Mouse (Mus musculus) heart, embryonic 16.5 days (tissue): Measurements from ENCODE around the gene Hoxb7. TPM values are rescaled to one million over a fixed set of nuclear protein-coding genes. Genes with fewer than 3 reads are reported as not detected.
A peak's percentile ranks its signal among the peaks of the same experiment; 100 is the strongest.

ENCODE experiments used
- ATAC-seq: fragments of 200-750 bp; cut with Nextera tagmentation; replicated peaks from 2 replicates; pipeline ENCODE4 v1.8.0; 2017; ENCODE audit warnings: moderate number of reproducible peaks; ENCODE audit not compliant: insufficient read depth, low FRiP score; ENCODE audit errors: extremely low read depth
- H3K27ac ChIP-seq: fragments of 300-500 bp; sonication (generic); 2 replicates; pipeline ENCODE4 v1.5.1; 2014; ENCODE audit warnings: mild to moderate bottlenecking, low read length, control low read depth, moderate library complexity
- H3K27me3 ChIP-seq: fragments of 300-500 bp; sonication (generic); 2 replicates; pipeline ENCODE4 v1.6.1; 2014; ENCODE audit warnings: low read length, mixed read lengths; ENCODE audit not compliant: control insufficient read depth, insufficient read depth
- H3K36me3 ChIP-seq: fragments of 300-500 bp; sonication (generic); 2 replicates; pipeline ENCODE4 v1.6.1; 2014; ENCODE audit not compliant: control insufficient read depth, insufficient read depth
- H3K4me1 ChIP-seq: fragments of 300-500 bp; sonication (generic); 2 replicates; pipeline ENCODE4 v1.6.1; 2014; ENCODE audit warnings: low read length, mixed read lengths; ENCODE audit not compliant: control insufficient read depth, insufficient read depth
- H3K4me2 ChIP-seq: fragments of 300-500 bp; sonication (generic); 2 replicates; pipeline ENCODE4 v1.6.1; 2014; ENCODE audit warnings: low read depth, mild to moderate bottlenecking, control low read depth, low read length
- H3K4me3 ChIP-seq: fragments of 300-500 bp; sonication (generic); 2 replicates; pipeline ENCODE4 v1.5.1; 2014; ENCODE audit warnings: mild to moderate bottlenecking, control low read depth, low read length
- H3K9ac ChIP-seq: fragments of 300-500 bp; sonication (generic); 2 replicates; pipeline ENCODE4 v1.6.1; 2014; ENCODE audit warnings: low read length, control low read depth
- H3K9me3 ChIP-seq: fragments of 300-500 bp; sonication (generic); replicated peaks from 2 replicates; pipeline ENCODE4 v1.6.1; 2016; ENCODE audit warnings: low read length; ENCODE audit not compliant: control insufficient read depth
- WGBS: fragments of 180-500 bp; shearing (Covaris S2); extraction: QIAGEN DNeasy Blood & Tissue Kit; methylation state at CpG from one replicate; pipeline ENCODE4 v1.1.7; 2014; 5-methylcytosine and 5-hydroxymethylcytosine counted together
- polyA plus RNA-seq: library from polyadenylated mRNA; unstranded; fragments of >200 nt; fragmentation: Nextera tagmentation; extraction: Ambion mirVana; gene quantifications from 2 replicates; pipeline ENCODE4 v1.2.1, GENCODE M21; 2015

Hoxb7 gene
- polyA plus RNA-seq, 1 experiment from 2014 or later, result 0.43 TPM

DNA sequence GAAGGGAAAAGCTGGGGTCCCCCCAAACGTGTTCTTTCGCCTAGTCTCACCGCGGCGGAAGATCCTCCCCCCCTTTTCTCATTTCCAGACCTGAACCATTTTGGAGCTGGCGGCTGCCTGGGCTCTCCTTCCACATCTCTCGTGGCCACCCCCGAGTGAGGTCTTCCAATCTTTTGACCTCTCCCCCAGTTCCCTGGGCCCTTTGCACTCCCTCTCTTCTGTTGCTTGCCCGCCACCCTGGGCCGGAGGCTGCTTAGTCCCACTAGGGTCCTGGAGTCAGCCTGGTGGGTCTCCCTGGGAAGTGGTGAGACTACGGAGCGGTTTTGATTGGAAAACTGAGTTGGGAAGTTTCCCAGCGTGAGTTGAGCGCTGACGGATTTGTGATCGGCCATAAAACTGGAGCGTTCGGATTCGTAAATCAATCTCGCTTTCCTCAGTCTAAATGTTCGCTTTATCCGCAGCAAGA lies 39.4 kb downstream of the Hoxb7 start:
- 9% methylated on average over 22 of the region's 22 CpGs for WGBS
- H3K4me2 ChIP-seq, result no peak overlapping the region
- ATAC-seq, result no peak
- no peaks in the 10 kb centered on the region for H3K36me3 ChIP-seq
- H3K9me3 ChIP-seq, result no peaks in the 10 kb centered on the region
- H3K9ac ChIP-seq, result no peak overlapping the region
- H3K27me3 ChIP-seq, result peaks cover 97% of the 10 kb centered on the region
- H3K4me3 ChIP-seq, result no peak overlapping the region
- H3K27ac ChIP-seq, result no peak overlapping the region
- no peaks in the 10 kb centered on the region for H3K4me1 ChIP-seq

DNA sequence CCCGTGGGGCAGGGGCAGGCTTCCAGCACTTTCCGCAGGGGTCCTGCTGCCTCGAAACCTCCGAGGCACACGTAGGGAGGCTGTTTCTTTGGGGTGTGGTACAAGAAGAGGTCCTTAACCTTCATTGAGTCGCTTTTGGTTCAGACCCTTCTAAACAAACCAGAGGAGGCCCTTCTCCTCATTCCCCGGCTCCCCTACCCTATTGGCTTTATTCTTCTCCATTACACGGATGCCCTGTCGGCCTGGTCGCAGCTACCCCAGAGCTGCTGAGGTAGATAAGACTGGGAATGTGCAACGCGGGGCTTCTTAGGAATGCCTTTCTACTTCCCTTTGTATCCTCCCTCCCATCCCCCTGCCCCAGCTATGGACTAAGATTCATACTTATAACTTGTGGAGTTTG lies 40.3 kb downstream of the Hoxb7 start:
- no peaks in the 10 kb centered on the region for H3K36me3 ChIP-seq
- no peaks in the 10 kb centered on the region for H3K4me1 ChIP-seq
- 8% methylated on average over 12 of the region's 12 CpGs for whole genome bisulfite sequencing
- H3K9me3 ChIP-seq, result no peaks in the 10 kb centered on the region
- no peak overlapping the region for H3K4me3 ChIP-seq
- peaks cover 97% of the 10 kb centered on the region for H3K27me3 ChIP-seq
- H3K9ac ChIP-seq, result no peak overlapping the region
- no peak overlapping the region for H3K27ac ChIP-seq
- H3K4me2 ChIP-seq, result peak overlapping the region; percentile 5; the same call in 1 of the 2 replicates
- ATAC-seq, result no peak

DNA sequence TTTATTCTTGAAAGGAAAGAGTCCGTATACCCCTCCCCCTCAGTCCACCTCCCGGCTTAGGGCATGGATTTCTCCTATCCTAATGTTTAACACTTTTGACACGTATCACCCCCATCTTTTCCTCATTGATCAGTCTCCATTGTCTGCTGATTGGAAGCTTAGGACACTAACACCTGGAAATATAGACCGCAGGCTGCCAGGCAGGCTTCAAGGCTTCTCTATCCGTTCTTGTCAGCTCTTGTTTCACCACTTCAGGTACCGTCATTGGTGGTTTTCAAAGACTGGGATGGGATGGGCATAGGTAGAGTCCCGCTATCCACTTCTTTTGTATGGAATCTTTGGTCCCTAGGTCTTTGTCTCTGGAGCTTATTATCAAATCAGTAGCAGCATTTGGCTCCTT lies 40.7 kb downstream of the Hoxb7 start:
- WGBS, result 23% methylated on average over 7 of the region's 7 CpGs
- Histone ChIP-seq H3K4me1 (no peaks in the 10 kb centered on the region), H3K9ac (no peak overlapping the region), H3K4me2 (no peak overlapping the region), H3K36me3 (no peaks in the 10 kb centered on the region), H3K4me3 (no peak overlapping the region), H3K27me3 (peaks cover 97% of the 10 kb centered on the region), H3K9me3 (no peaks in the 10 kb centered on the region), H3K27ac (no peak overlapping the region)
- no peak for ATAC-seq

DNA sequence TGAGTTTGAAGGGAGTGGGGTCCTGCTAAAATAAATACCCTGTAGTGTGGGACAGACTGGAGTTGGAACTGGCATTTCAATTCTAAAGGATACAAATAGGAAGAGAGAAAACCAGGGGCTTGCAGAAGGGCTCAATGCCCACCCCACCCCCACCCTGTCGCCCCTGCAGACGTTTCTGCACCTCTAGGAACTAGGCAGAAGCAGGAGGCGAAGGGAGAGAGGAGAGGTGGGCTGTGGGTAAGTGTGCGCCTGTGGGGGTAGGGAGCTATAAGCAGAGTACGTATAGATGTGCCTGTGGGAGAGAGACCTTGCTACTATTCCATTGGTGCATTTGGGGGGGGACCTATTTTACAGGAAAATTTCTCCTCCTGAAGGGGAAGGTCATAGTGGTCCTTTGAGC lies 41.3 kb downstream of the Hoxb7 start:
- Histone ChIP-seq H3K27ac (no peak overlapping the region), H3K27me3 (peaks cover 96% of the 10 kb centered on the region), H3K4me2 (no peak overlapping the region), H3K9ac (no peak overlapping the region), H3K36me3 (no peaks in the 10 kb centered on the region), H3K9me3 (no peaks in the 10 kb centered on the region), H3K4me1 (no peaks in the 10 kb centered on the region), H3K4me3 (no peak overlapping the region)
- ATAC-seq, result no peak
- WGBS, result 23% methylated on average over 5 of the region's 5 CpGs

DNA sequence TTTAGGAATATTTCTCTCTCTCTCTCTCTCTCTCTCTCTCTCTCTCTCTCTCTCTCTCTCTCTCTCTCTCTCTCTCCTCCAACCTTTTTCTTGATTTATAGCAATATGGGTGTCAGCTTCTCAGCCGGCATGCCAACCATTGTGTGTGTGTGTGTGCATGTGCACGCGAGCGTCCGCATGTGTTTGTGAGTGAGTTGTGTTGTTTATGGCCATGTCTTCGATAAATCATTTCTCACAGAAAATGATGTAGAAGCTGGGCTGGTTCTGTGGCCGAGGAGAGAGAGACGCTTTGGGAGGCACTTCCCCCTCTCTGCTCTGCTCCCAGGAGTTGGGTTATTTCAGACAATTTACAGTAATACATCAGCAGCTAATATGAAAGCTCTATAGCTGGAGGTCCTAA lies 42.2 kb downstream of the Hoxb7 start:
- Histone ChIP-seq H3K9me3 (no peaks in the 10 kb centered on the region), H3K4me1 (no peaks in the 10 kb centered on the region), H3K27me3 (peaks cover 96% of the 10 kb centered on the region), H3K27ac (no peak overlapping the region), H3K9ac (no peak overlapping the region), H3K4me3 (no peak overlapping the region), H3K36me3 (no peaks in the 10 kb centered on the region), H3K4me2 (no peak overlapping the region)
- no peak for ATAC-seq
- WGBS, result 23% methylated on average over 8 of the region's 8 CpGs

DNA sequence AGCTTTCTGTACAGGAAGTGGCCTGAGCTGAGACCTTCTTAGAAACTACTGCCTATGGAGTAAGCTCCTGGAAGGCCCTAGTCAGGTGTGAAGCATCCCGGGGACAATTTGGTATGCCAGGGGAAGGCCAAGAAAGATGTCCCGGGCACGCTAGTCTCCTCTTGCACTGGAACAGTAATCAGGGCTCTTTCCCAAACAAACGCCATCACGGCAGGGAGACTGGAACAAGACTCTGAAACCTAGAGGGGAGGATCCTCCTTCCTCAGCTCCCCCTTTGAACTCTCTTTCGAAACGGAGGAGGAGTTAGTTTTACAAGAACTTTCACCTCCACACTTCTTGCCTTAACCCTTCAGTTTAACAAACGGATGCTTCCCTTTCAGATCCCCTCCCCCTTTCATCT lies 45.7 kb downstream of the Hoxb7 start:
- Histone ChIP-seq H3K9ac (no peak overlapping the region), H3K27me3 (peaks cover 98% of the 10 kb centered on the region), H3K4me3 (peak overlapping the region; percentile 39), H3K9me3 (no peaks in the 10 kb centered on the region), H3K4me1 (no peaks in the 10 kb centered on the region), H3K4me2 (peak overlapping the region; percentile 50; the same call in 1 of the 2 replicates), H3K27ac (peak overlapping the region; percentile 19; the same call in 1 of the 2 replicates), H3K36me3 (no peaks in the 10 kb centered on the region)
- no peak for ATAC-seq
- 5% methylated on average over 8 of the region's 8 CpGs for WGBS

DNA sequence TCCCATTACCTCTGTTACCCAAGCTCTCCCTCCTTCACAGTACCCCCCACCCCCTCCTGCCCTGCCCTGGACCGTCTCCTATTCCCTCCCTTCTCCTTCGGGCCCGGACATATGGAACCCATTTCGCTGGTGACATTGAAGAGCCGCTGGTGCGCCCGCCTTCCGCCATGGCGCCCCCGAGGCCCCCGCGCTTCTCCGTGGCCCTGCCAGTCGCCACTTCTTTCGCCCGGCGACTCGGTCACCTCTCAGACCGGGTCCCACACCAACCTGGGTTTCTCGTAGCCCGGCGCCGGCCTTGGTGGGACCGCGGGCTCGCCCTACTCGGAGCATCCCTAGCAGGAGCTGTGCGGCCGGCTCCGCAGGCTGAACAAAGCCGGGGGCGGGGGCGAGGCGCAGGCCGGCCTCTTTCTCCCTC lies 46.2 kb downstream of the Hoxb7 start:
- ATAC-seq, result 0 out of 2 replicates have a peak, but pooled peaks have one; percentile 41
- peak overlapping the region; percentile 41 for H3K27ac ChIP-seq
- peak overlapping the region; percentile 50 for H3K4me2 ChIP-seq
- H3K9me3 ChIP-seq, result no peaks in the 10 kb centered on the region
- WGBS, result 2% methylated on average over 35 of the region's 35 CpGs
- peak overlapping the region; percentile 39 for H3K4me3 ChIP-seq
- no peaks in the 10 kb centered on the region for H3K4me1 ChIP-seq
- peak overlapping the region; percentile 15 for H3K9ac ChIP-seq
- no peaks in the 10 kb centered on the region for H3K36me3 ChIP-seq
- H3K27me3 ChIP-seq, result peaks cover 98% of the 10 kb centered on the region

DNA sequence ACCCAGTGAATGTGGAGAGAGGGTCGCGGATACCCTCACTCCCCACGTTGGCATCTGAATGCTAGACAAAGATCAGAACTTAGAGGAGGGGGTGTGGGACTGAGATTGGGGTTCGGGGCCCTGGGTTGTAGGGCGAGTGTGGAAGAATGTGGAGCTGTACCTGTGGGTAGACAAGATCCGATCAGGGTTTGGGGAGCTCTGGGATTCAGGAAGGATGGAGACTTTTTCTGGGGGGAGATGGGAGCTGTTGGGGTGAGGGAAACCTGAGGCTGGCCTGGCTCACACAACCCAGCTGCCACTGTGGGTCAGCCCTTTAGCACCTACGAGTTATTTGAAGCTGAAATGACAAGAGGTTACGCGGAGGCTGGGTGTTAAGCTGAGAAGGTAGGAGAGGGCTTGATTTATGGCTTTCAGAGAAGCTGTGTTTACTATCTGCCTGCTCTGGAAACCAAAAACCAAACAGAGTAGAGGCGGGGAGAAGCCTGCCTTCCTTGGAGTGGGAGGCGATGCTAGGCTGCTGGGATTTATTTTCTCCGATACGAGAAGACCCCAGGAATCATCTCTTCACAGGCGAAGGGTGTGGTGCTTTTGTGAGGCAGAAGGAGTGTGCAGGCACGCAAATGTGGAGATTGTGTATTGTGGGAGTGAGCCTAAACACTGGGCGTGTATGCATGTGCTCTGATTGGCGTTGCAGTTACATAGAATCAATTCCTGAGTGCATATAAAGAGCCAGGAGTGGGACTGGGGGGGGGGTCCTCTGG lies 47.0 kb downstream of the Hoxb7 start:
- H3K9me3 ChIP-seq, result no peaks in the 10 kb centered on the region
- H3K27ac ChIP-seq, result peak overlapping the region; percentile 41
- H3K4me1 ChIP-seq, result no peaks in the 10 kb centered on the region
- 16% methylated on average over 17 of the region's 17 CpGs for WGBS
- peak overlapping the region; percentile 39 for H3K4me3 ChIP-seq
- H3K27me3 ChIP-seq, result peaks cover 98% of the 10 kb centered on the region
- peak overlapping the region; percentile 50; the same call in 1 of the 2 replicates for H3K4me2 ChIP-seq
- H3K36me3 ChIP-seq, result no peaks in the 10 kb centered on the region
- H3K9ac ChIP-seq, result peak overlapping the region; percentile 15
- ATAC-seq, result no peak

DNA sequence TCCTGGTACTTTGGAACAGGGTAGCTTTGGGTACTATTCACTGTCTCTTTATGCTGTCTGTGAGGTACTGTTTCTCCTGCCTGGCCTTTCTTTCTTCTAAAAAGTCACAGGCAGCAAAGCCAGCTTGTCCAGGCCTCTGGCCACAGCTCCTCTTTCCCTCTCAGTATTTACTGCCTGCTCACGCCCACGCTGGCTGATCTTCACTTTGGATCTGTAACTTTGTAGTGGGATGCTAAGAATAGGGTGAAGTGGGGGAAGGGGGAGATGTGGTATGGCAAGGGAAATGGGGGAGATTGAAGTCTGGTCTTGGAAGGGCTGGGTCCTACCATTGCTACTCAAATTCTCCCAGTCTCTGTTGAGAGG lies 47.6 kb downstream of the Hoxb7 start:
- Histone ChIP-seq H3K4me1 (no peaks in the 10 kb centered on the region), H3K9me3 (no peaks in the 10 kb centered on the region), H3K4me2 (peak overlapping the region; percentile 50; the same call in 1 of the 2 replicates), H3K27ac (no peak overlapping the region), H3K9ac (no peak overlapping the region), H3K27me3 (peaks cover 98% of the 10 kb centered on the region), H3K4me3 (no peak overlapping the region), H3K36me3 (no peaks in the 10 kb centered on the region)
- 15% methylated on average over 2 of the region's 2 CpGs for WGBS
- ATAC-seq, result no peak
